18 mouse cellular contexts compared by ENCODE assay signal in genomic region chr4:147605521-147605920, GRCm38 (mm10). TPM values are rescaled to one million over a fixed set of nuclear protein-coding genes. Genes with fewer than 3 reads are reported as not detected.
"Had no signal": no experiment of that assay in that cellular context is flagged by ENCODE, and none has a peak within 500 bp of the region (broad histone marks: within the 10 kb centered on the region; RNA-seq: fewer than 3 reads in every experiment).

No protein-coding gene starts in this region.

- H3K27me3 ChIP-seq: midbrain, embryonic 13.5 days; neural tube, embryonic 12.5 days; stomach, embryonic 15.5 days had no signal

- H3K36me3 ChIP-seq: midbrain, embryonic 10.5 days; midbrain, embryonic 13.5 days; neural tube, embryonic 12.5 days; stomach, embryonic 15.5 days had no signal

- H3K4me2 ChIP-seq: lung, embryonic 14.5 days; midbrain, embryonic 13.5 days; neural tube, embryonic 12.5 days; stomach, embryonic 15.5 days had no signal

- H3K27ac ChIP-seq: liver, embryonic 14.5 days; midbrain, embryonic 10.5 days; midbrain, embryonic 13.5 days; neural tube, embryonic 12.5 days; stomach, embryonic 15.5 days; stomach, postnatal 0 days had no signal

- ATAC-seq: midbrain, embryonic 13.5 days; midbrain, embryonic 16.5 days had no signal

- H3K4me1 ChIP-seq: midbrain, embryonic 10.5 days; midbrain, embryonic 13.5 days; neural tube, embryonic 12.5 days; stomach, embryonic 15.5 days had no signal

- H3K4me3 ChIP-seq: midbrain, embryonic 10.5 days; midbrain, embryonic 13.5 days; neural tube, embryonic 12.5 days; stomach, embryonic 15.5 days had no signal

- DNase-seq: lung, adult 18-20 months; lung, embryonic 14.5 days; lung, postnatal 10 days; right cerebral cortex, postnatal 14 days; thymus, adult 2 months; thymus, postnatal 25 days; thymus, postnatal 4 days had no signal

- H3K9ac ChIP-seq: liver, embryonic 14.5 days; lung, embryonic 14.5 days; midbrain, embryonic 13.5 days; neural tube, embryonic 12.5 days; stomach, embryonic 15.5 days had no signal

- H3K9me3 ChIP-seq: stomach, embryonic 15.5 days had no signal

RNA-seq across cellular contexts. Expression of gene Zfp979, which starts 36.8 kb away (rescaled TPM):
- total RNA-seq: neutrophil, adult 5-6 weeks had no signal

RNA-seq across cellular contexts. Expression of gene Zfp985, which starts 52.4 kb away (rescaled TPM):
- total RNA-seq: neutrophil, adult 5-6 weeks had no signal
- polyA plus RNA-seq: liver, embryonic 16.5 days; neural tube, embryonic 12.5 days; spleen, adult 2 months; testis, adult 2 months; thymus, adult 2 months had no signal
